Mouse (Mus musculus) lung, embryonic 15.5 days (tissue): ENCODE data around the gene Igsf21. TPM values are rescaled to one million over a fixed set of nuclear protein-coding genes. Genes with fewer than 3 reads are reported as not detected.

ENCODE experiments used
- ATAC-seq: fragments of 200-750 bp; cut with Nextera tagmentation; 2 replicates; pipeline ENCODE4 v1.8.0; 2017; ENCODE audit warnings: moderate number of reproducible peaks, borderline replicate concordance; ENCODE audit not compliant: low FRiP score, low TSS enrichment; ENCODE audit errors: extremely low read depth
- H3K27ac ChIP-seq: fragments of 300-500 bp; sonication (generic); 2 replicates; pipeline ENCODE4 v1.5.1; 2015; ENCODE audit warnings: moderate library complexity, mild to moderate bottlenecking, inconsistent platforms
- H3K27me3 ChIP-seq: fragments of 300-500 bp; sonication (generic); 2 replicates; pipeline ENCODE4 v1.6.1; 2015; ENCODE audit warnings: inconsistent platforms
- H3K36me3 ChIP-seq: fragments of 300-500 bp; sonication (generic); 2 replicates; pipeline ENCODE4 v1.6.1; 2015; ENCODE audit warnings: inconsistent platforms
- H3K4me1 ChIP-seq: fragments of 300-500 bp; sonication (generic); 2 replicates; pipeline ENCODE4 v1.6.1; 2015; ENCODE audit warnings: inconsistent platforms
- H3K4me2 ChIP-seq: fragments of 300-500 bp; sonication (generic); 2 replicates; pipeline ENCODE4 v1.6.1; 2015; ENCODE audit warnings: inconsistent platforms, mild to moderate bottlenecking, moderate library complexity
- H3K4me3 ChIP-seq: fragments of 300-500 bp; sonication (generic); 2 replicates; pipeline ENCODE4 v1.5.1; 2015; ENCODE audit warnings: mild to moderate bottlenecking, inconsistent platforms
- H3K9ac ChIP-seq: fragments of 300-500 bp; sonication (generic); 2 replicates; pipeline ENCODE4 v1.6.1; 2015; ENCODE audit warnings: inconsistent platforms
- H3K9me3 ChIP-seq: fragments of 300-500 bp; sonication (generic); 2 replicates; pipeline ENCODE4 v1.6.1; 2016; ENCODE audit warnings: inconsistent platforms
- WGBS: fragments of 180-500 bp; shearing (Covaris S2); methylation state at CpG from one replicate; pipeline ENCODE4 v1.1.7; 2015; 5-methylcytosine and 5-hydroxymethylcytosine counted together
- polyA plus RNA-seq: library from polyadenylated mRNA; unstranded; fragments of >200 nt; fragmentation: Nextera tagmentation; extraction: Ambion mirVana; gene quantifications from 2 replicates; pipeline ENCODE4 v1.2.1, GENCODE M21; 2015

Igsf21 gene
- polyA plus RNA-seq, 1 experiment from 2014 or later, result 0.39 TPM

GRCm38 (mm10) chr4:140060251-140060650 lies 186.3 kb downstream of the Igsf21 start:
- no peaks in the 10 kb centered on the region for H3K27me3 ChIP-seq
- no peak overlapping the region for H3K27ac ChIP-seq
- H3K4me3 ChIP-seq, result no peak overlapping the region
- 80% methylated on average over 5 of the region's 5 CpGs for WGBS
- no peak overlapping the region for H3K9ac ChIP-seq
- H3K36me3 ChIP-seq, result no peaks in the 10 kb centered on the region
- H3K4me2 ChIP-seq, result no peak overlapping the region
- ATAC-seq, result no peak
- no peaks in the 10 kb centered on the region for H3K4me1 ChIP-seq
- H3K9me3 ChIP-seq, result no peaks in the 10 kb centered on the region

- WGBS, result 68% methylated on average over 7 of the region's 7 CpGs
- no peaks in the 10 kb centered on the region for H3K9me3 ChIP-seq
- no peak for ATAC-seq
- no peaks in the 10 kb centered on the region for H3K27me3 ChIP-seq
- H3K4me3 ChIP-seq, result no peak overlapping the region
- no peaks in the 10 kb centered on the region for H3K4me1 ChIP-seq
- H3K4me2 ChIP-seq, result no peak overlapping the region
- H3K36me3 ChIP-seq, result no peaks in the 10 kb centered on the region
- H3K9ac ChIP-seq, result no peak overlapping the region
- H3K27ac ChIP-seq, result no peak overlapping the region
Measured at GRCm38 (mm10) chr4:140053042-140053441, 193.5 kb downstream of the Igsf21 start.

- no peak overlapping the region for H3K9ac ChIP-seq
- no peaks in the 10 kb centered on the region for H3K36me3 ChIP-seq
- H3K4me3 ChIP-seq, result no peak overlapping the region
- H3K4me1 ChIP-seq, result no peaks in the 10 kb centered on the region
- no peaks in the 10 kb centered on the region for H3K27me3 ChIP-seq
- H3K9me3 ChIP-seq, result no peaks in the 10 kb centered on the region
- no peak for ATAC-seq
- 55% methylated on average over 11 of the region's 11 CpGs for WGBS
- H3K4me2 ChIP-seq, result no peak overlapping the region
- no peak overlapping the region for H3K27ac ChIP-seq
Measured at GRCm38 (mm10) chr4:140052575-140052974, 194.0 kb downstream of the Igsf21 start.

GRCm38 (mm10) chr4:140047807-140048362 lies 198.7 kb downstream of the Igsf21 start:
- Histone ChIP-seq H3K9ac (no peak overlapping the region), H3K4me2 (no peak overlapping the region), H3K4me1 (no peaks in the 10 kb centered on the region), H3K9me3 (no peaks in the 10 kb centered on the region), H3K36me3 (no peaks in the 10 kb centered on the region), H3K27ac (no peak overlapping the region), H3K27me3 (no peaks in the 10 kb centered on the region), H3K4me3 (no peak overlapping the region)
- 58% methylated on average over 10 of the region's 10 CpGs for WGBS
- ATAC-seq, result no peak

- Histone ChIP-seq H3K9me3 (no peaks in the 10 kb centered on the region), H3K27me3 (peaks cover 16% of the 10 kb centered on the region), H3K27ac (no peak overlapping the region), H3K4me2 (0 out of 2 replicates have a peak overlapping the region, but pooled peaks have one; percentile 16), H3K4me3 (no peak overlapping the region), H3K36me3 (no peaks in the 10 kb centered on the region), H3K4me1 (no peaks in the 10 kb centered on the region), H3K9ac (no peak overlapping the region)
- WGBS, result 30% methylated on average over 12 of the region's 12 CpGs
- no peak; the same call in 1 of the 2 replicates for ATAC-seq
Measured at GRCm38 (mm10) chr4:140043953-140044352, 202.6 kb downstream of the Igsf21 start.

- H3K27me3 ChIP-seq, result peaks cover 34% of the 10 kb centered on the region
- H3K4me1 ChIP-seq, result peaks cover 8% of the 10 kb centered on the region
- H3K4me2 ChIP-seq, result no peak overlapping the region
- H3K27ac ChIP-seq, result no peak overlapping the region
- H3K4me3 ChIP-seq, result no peak overlapping the region
- ATAC-seq, result no peak
- H3K9ac ChIP-seq, result no peak overlapping the region
- H3K9me3 ChIP-seq, result no peaks in the 10 kb centered on the region
- H3K36me3 ChIP-seq, result no peaks in the 10 kb centered on the region
- WGBS, result 8% methylated on average over 26 of the region's 26 CpGs
Measured at GRCm38 (mm10) chr4:140038586-140039411, 207.8 kb downstream of the Igsf21 start.

GRCm38 (mm10) chr4:140037784-140038387 lies 208.7 kb downstream of the Igsf21 start:
- no peaks in the 10 kb centered on the region for H3K36me3 ChIP-seq
- peaks cover 8% of the 10 kb centered on the region for H3K4me1 ChIP-seq
- H3K9me3 ChIP-seq, result no peaks in the 10 kb centered on the region
- ATAC-seq, result peak; percentile 30; the same call in 1 of the 2 replicates
- peaks cover 34% of the 10 kb centered on the region for H3K27me3 ChIP-seq
- H3K4me3 ChIP-seq, result no peak overlapping the region; the same call in 1 of the 2 replicates
- WGBS, result 4% methylated on average over 13 of the region's 13 CpGs
- no peak overlapping the region for H3K27ac ChIP-seq
- H3K4me2 ChIP-seq, result peak overlapping the region; percentile 27
- H3K9ac ChIP-seq, result no peak overlapping the region

- Histone ChIP-seq H3K27ac (no peak overlapping the region), H3K27me3 (peaks cover 31% of the 10 kb centered on the region), H3K9ac (no peak overlapping the region), H3K36me3 (no peaks in the 10 kb centered on the region), H3K9me3 (no peaks in the 10 kb centered on the region), H3K4me1 (peaks cover 8% of the 10 kb centered on the region), H3K4me3 (no peak overlapping the region), H3K4me2 (no peak overlapping the region)
- no peak for ATAC-seq
- 61% methylated on average over 12 of the region's 15 CpGs for WGBS
Measured at GRCm38 (mm10) chr4:140035232-140035631, 211.4 kb downstream of the Igsf21 start.

GRCm38 (mm10) chr4:140033394-140033793 lies 213.2 kb downstream of the Igsf21 start:
- 38% methylated on average over 7 of the region's 7 CpGs for WGBS

GRCm38 (mm10) chr4:140030415-140030814 lies 216.2 kb downstream of the Igsf21 start:
- no peaks in the 10 kb centered on the region for H3K9me3 ChIP-seq
- H3K4me3 ChIP-seq, result no peak overlapping the region
- no peaks in the 10 kb centered on the region for H3K4me1 ChIP-seq
- peaks cover 7% of the 10 kb centered on the region; the same call in 1 of the 2 replicates for H3K27me3 ChIP-seq
- ATAC-seq, result no peak
- H3K36me3 ChIP-seq, result no peaks in the 10 kb centered on the region
- WGBS, result 32% methylated on average over 4 of the region's 6 CpGs
- no peak overlapping the region for H3K4me2 ChIP-seq
- H3K27ac ChIP-seq, result no peak overlapping the region
- H3K9ac ChIP-seq, result no peak overlapping the region

More at GRCm38 (mm10) chr4:140033394-140033793, 213.2 kb downstream of the Igsf21 start:
- H3K27me3 ChIP-seq, result peaks cover 13% of the 10 kb centered on the region; the same call in 1 of the 2 replicates
- H3K4me3 ChIP-seq, result no peak overlapping the region
- no peak for ATAC-seq
- peaks cover 8% of the 10 kb centered on the region for H3K4me1 ChIP-seq
- H3K9me3 ChIP-seq, result no peaks in the 10 kb centered on the region
- H3K36me3 ChIP-seq, result no peaks in the 10 kb centered on the region
- H3K4me2 ChIP-seq, result no peak overlapping the region
- H3K27ac ChIP-seq, result no peak overlapping the region
- no peak overlapping the region for H3K9ac ChIP-seq

- H3K4me1 ChIP-seq, result no peaks in the 10 kb centered on the region
- no peaks in the 10 kb centered on the region for H3K9me3 ChIP-seq
- no peak overlapping the region for H3K4me2 ChIP-seq
- H3K9ac ChIP-seq, result no peak overlapping the region
- H3K4me3 ChIP-seq, result no peak overlapping the region
- no peaks in the 10 kb centered on the region for H3K36me3 ChIP-seq
- no peak overlapping the region for H3K27ac ChIP-seq
- H3K27me3 ChIP-seq, result peaks cover 5% of the 10 kb centered on the region; the same call in 1 of the 2 replicates
- WGBS, result 23% methylated on average over 5 of the region's 5 CpGs
- no peak for ATAC-seq
Measured at GRCm38 (mm10) chr4:140030040-140030386, 216.6 kb downstream of the Igsf21 start.
